Mouse (Mus musculus) ES-E14 (cell line): ENCODE data around the gene Ctrb1.

Source experiments
- HCFC1 ChIP-seq: IDR thresholded peaks from 2 replicates; pipeline ENCODE4 v1.6.1; 2012; ENCODE audit warnings: low read length, inconsistent platforms, borderline replicate concordance; ENCODE audit not compliant: insufficient read depth
- ZC3H11A ChIP-seq: IDR thresholded peaks from 2 replicates; pipeline ENCODE4 v1.6.1; 2012; ENCODE audit warnings: low read depth, mild to moderate bottlenecking, inconsistent platforms, low read length, borderline replicate concordance

GRCm38 (mm10) chr8:111700201-111700600, 9.4 kb upstream of the Ctrb1 start:
- TF ChIP-seq ZC3H11A = no peak
- no peak for TF ChIP-seq HCFC1
